Mouse (Mus musculus): ENCODE results near the gene Diexf.

Diexf gene

GRCm38 (mm10) chr1:193129786-193130455, at the start of gene Diexf:
Gene Diexf, minus strand, starts transcription at chr1:193130272.
- peak; percentile 98 for DNase-seq (ENCODE audit: low read depth, low spot score)

- no peak for DNase-seq (ENCODE audit: low read depth, low spot score)
Observed at GRCm38 (mm10) chr1:193174143-193174733, 44.2 kb upstream of the Diexf start.

GRCm38 (mm10) chr1:193173810-193174129, 43.7 kb upstream of the Diexf start:
- no peak for DNase-seq (ENCODE audit: low read depth, low spot score)

- DNase-seq (ENCODE audit: low read depth, low spot score) = peak; percentile 95
Observed at GRCm38 (mm10) chr1:193172991-193173809, 43.1 kb upstream of the Diexf start.

DNA sequence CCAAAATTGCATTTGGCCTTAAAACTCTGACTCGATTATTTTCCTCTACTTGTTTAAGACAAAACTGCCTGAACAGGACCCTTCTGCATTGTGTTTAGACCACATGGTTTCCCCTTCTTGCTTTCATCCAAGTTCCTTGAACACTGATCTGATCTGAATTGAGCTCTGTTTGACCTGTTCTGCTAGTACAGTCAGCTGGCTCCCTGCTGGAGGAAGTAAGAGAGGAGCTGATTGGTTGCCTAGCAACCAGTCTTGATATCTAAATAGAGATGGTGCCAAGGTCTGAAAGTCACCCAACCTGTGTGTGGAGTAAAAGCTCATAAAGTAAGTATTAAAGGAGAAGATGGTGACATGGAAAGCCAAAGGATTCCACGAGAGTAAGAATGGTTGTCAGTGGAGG, 39.8 kb upstream of the Diexf start:
- DNase-seq (ENCODE audit: low read depth, low spot score) = no peak

GRCm38 (mm10) chr1:193169228-193169627, 39.2 kb upstream of the Diexf start:
- DNase-seq (ENCODE audit: low read depth, low spot score) = no peak

GRCm38 (mm10) chr1:193167746-193168145, 37.7 kb upstream of the Diexf start, which contains the start of gene A130010J15Rik:
Gene A130010J15Rik, plus strand, starts transcription at chr1:193168046.
- DNase-seq (ENCODE audit: low read depth, low spot score) = no peak

DNA sequence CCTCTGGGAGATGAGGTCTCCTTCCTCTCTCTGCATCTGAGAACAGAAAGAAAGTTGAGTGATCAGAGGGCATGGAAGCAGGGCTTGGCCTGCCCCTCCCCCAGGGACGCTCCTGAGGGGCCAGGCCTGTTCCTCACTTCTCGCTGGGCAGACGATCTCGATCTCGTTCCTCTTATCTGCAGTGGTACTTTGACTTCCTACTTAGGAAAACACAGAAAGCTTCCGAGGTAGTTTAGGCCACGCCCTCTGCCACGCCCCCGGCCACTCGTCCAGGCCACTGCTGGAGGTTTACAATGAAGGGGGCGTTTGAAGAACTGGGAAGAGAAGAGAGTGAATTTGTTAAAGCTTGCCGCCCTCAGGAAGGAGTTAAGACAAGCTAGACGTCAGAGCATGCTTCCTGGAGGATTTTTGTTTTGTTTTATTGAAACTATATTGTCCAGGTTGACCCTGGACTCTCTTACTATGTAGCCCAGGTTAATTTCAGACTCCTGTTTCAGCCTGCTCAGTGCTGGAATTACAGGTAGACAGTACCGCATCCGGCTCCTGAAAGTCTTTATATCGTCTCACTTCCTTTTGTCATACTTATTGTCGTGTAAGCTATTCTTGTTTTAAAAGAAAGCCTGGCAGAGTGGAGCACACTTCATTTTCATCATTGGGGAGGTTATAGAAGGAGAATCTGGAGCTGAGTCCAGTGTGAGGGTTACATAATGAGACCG, 30.4 kb upstream of the Diexf start:
- no peak for DNase-seq (ENCODE audit: low read depth, low spot score)

DNA sequence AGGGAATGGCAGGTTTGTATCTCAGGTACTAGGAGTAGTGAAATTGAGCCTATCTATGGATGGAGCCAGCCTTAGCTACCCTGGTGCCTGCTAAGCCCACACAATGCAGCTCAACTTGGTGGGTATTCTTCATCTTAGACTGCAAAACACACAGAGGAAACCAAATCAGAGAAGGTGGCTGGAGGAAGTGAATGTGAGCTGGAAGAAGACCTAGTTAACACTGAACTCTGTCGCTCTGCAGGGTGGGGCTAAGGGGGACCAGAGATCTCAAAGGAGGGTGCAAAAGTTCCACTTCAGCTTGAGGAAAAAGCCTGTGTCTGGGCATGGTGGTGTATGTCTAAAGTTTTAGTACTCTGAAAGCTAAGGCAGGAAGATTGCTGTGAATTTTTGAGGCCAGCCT, 29.5 kb upstream of the Diexf start:
- no peak for DNase-seq (ENCODE audit: low read depth, low spot score)

- no peak for DNase-seq (ENCODE audit: low read depth, low spot score)
Observed at GRCm38 (mm10) chr1:193159163-193159562, 29.1 kb upstream of the Diexf start.

- DNase-seq (ENCODE audit: low read depth, low spot score) = no peak
Observed at GRCm38 (mm10) chr1:193157111-193157492, 27.0 kb upstream of the Diexf start.

DNA sequence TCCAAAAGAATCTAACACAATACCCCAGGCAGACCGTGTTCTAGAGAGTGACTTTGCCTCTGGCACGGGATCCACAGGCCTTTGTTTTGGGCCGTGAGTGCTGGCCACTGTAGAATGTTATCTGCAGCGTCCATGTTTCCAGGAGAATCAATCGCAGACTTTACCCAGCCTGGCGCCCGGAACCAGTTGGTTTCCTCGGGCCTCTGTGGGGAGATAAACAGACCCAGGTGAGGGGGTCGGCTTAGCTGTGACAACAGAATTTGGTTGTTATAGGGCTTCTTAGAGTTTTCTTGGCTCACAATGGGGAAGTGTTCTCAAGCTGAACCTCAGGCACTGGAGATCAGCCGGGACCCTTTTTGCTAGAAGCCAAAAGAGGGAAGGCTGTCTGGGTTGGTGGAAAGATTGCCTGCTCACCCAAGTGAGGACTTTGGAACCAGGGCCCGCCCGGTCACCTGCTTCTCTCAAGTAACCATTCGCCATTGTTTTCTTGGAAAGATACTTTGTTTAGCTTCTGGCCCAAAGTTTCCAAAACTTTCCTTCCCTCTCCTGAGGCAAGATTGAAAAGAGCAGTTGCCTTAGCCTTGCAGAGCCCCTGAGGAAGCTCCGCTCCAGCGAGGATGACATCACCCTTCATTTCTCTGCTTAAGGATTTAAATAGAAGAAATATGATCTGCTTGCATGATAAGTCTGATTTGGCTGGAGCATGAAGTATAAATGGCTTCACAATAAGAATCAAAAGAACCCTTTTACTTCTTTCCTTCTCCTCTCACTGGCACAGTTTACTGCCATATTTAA, 26.4 kb upstream of the Diexf start:
- DNase-seq (ENCODE audit: low read depth, low spot score) = no peak

DNA sequence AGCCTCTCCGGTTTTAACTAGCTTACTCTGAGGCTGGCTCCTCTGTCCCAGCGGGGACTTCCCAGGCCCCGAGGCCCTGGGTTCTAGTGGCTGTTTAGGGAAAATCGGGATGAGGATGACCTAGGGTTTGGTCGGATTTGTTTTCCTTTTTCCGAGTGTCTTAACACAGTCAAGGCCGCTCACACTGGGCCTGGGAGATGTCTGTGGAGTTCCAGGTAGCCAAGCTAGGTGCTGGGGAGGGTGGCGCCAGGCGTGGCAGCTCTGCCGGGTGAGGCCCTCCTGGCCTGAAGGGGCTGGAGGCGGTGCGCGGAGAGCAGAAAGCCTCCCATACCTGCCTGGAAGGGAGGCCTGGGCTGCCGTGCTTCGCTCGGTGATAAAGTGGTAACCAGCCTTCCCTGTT, 23.5 kb upstream of the Diexf start:
- DNase-seq (ENCODE audit: low read depth, low spot score) = no peak

DNA sequence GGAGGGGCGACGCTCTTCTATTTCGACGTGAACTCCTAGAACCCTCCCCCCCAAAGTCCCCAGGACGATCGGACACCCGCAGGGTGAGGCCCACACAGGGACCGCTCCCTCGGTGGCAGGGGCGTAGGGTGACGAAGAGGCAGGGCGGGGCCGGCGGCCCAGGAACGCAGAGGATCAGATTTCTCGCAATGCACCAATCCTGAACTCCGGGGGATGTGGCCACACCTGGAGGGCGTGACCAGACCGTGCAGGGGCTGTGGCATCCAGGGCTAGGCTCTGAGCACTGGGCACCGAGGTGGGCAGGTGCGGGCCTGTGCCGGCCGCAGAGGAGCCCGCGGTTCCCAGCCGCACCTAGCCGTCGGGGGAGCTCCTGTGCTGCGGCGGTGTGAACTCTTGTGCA, 22.8 kb upstream of the Diexf start, which contains the start of gene Irf6:
Gene Irf6 (plus strand): TSS at position 240 of the 400 bp plus-strand sequence.
- no peak for DNase-seq (ENCODE audit: low read depth, low spot score)

- no peak for DNase-seq (ENCODE audit: low read depth, low spot score)
Observed at GRCm38 (mm10) chr1:193151134-193151533, 21.1 kb upstream of the Diexf start.

GRCm38 (mm10) chr1:193149231-193149630, 19.2 kb upstream of the Diexf start:
- DNase-seq (ENCODE audit: low read depth, low spot score) = no peak

GRCm38 (mm10) chr1:193146416-193146815, 16.3 kb upstream of the Diexf start:
- no peak for DNase-seq (ENCODE audit: low read depth, low spot score)

- DNase-seq (ENCODE audit: low read depth, low spot score) = no peak
Observed at GRCm38 (mm10) chr1:193145101-193145500, 15.0 kb upstream of the Diexf start.

DNA sequence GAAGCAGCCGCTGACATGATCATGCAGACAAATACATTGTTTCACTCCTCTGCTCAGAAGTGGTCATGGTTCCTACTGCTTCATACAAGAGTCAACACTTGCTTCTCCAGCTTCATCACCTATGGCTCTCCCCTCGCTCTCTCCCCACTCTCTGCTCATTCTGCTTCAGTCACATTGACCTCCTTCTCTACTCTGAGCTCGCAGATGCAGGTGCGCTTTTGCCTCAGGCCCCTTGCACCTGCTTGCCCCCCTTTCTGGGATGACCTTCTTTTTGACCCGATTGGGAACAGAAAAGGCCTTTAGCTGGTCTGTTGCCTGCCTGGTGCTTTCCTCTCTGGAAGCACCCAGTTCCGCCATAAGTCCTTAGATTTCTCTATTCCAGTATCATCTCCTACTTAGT, 14.4 kb upstream of the Diexf start:
- no peak for DNase-seq (ENCODE audit: low read depth, low spot score)

DNA sequence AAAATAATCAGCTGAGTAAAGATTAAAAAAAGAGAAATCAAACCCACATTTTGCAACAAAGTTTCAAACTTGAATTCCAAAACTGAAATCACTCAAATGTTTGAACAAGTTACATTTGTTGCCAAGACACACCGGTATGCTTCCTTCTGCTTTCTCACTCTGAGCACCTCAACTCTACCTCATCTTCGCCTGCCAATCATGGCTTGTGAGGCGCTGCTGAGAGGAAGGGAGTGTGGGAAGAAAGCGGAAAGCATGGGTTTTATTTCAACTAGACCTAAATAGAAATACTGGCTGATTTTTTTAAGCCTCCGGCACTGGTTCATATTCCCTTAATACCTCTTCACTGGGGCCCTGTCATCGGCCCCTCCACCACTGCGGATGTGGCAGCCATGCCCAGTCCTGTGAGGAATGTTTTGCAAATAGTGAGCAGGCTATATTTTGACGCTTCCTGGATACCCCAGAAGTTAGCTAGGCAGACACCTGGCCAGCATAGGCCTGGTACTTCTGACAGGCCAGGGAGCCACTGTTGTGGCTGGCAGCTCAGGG, 12.5 kb upstream of the Diexf start:
- no peak for DNase-seq (ENCODE audit: low read depth, low spot score)

DNA sequence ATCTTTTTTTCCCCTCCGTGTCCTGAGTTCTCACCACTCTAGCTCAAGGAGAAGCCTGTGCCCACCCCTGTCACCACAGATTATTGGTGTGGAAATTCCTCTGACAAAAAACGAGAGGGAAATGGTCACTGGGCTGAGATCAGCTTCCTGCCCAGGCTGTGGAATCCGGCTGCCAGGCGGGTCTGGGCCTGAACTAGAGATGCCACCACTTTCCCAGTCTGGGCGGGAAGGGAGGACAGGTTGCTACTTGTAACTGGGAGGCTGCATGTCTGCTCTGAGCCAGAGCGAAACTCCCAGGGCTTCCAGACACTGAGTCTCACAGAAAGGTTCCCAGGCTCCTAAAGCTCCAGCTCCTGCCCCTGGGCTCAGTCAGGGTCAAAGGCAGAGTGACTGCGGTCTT, 11.0 kb upstream of the Diexf start:
- no peak for DNase-seq (ENCODE audit: low read depth, low spot score)
